Mouse (Mus musculus) cerebellum, postnatal 4 days (tissue): ENCODE data around the gene Adgrl1.

Experiments
- DNase-seq, 2 experiments: peaks; one replicate each; pipeline ENCODE4 v3.0.0; 2022; ENCODE audit warnings: low spot score in 2 of 2, mixed read lengths in 1 of 2

Gene Adgrl1

DNA sequence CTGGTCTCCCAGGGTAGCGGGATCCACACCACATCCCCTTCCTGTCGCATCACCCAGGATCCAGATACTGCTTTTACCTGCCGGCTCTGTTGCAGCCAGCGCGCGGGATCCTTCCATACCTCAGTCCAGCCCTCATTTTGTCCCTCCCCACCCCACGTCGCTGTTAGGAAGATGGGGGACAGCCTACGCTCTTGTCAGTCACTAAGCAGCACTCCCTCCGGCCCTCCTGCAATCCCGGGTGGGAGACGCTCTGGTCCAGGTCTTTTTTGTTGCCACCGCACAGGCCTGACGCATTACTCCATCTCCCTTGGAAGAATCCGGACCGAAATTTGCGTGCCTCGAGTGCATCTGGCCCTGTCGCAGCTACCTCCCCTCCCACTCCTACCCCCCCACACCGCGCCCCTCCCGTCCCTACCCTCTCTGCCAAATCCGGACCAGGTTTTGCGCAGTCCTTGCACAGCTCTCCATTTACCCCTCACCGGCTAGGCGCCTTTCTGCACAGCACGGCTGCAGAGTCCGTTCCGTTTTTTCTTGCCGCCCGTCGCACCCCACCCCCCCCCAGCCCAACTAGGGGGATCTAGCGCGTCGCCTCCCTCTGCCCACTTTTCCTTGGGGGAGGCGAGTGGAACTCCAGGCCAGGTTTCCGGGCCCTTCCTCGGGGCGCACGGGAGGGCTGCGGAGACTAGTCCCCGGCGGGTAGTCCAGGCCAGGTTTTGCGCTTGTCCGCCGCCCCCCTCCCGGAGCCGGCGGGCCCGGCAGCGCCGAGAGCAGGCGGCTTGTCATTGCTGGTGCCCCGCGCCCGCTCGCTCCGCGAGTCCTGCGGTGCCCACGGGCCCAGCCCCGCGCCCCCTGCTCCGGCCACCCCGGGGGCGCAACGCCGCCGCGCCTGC, at the start of gene Adgrl1:
Gene Adgrl1 (plus strand): TSS at position 743 of the 890 bp plus-strand sequence.
- DNase-seq, result peak; percentile 94 to 96

DNA sequence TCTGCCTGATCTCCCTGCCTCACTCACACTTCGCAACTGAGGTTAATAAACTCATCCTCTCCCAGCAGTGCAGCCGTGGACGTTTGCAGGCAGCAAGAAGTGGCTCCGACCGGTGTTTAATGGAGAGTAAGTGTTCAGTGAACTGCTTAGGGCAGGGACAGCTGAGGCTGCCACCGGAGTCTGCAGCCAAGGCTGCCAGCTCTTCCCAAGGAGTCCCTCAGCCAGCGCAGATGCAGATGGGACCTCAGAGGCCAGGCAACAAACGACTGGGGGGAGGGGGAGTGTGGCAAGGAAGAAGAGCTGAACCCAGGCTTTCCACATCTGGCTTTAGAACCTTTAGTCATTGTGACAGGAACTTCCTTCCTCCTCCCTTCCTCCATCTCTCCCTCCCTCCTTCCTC, 47.6 kb upstream of the Adgrl1 start:
- no peak for DNase-seq

DNA sequence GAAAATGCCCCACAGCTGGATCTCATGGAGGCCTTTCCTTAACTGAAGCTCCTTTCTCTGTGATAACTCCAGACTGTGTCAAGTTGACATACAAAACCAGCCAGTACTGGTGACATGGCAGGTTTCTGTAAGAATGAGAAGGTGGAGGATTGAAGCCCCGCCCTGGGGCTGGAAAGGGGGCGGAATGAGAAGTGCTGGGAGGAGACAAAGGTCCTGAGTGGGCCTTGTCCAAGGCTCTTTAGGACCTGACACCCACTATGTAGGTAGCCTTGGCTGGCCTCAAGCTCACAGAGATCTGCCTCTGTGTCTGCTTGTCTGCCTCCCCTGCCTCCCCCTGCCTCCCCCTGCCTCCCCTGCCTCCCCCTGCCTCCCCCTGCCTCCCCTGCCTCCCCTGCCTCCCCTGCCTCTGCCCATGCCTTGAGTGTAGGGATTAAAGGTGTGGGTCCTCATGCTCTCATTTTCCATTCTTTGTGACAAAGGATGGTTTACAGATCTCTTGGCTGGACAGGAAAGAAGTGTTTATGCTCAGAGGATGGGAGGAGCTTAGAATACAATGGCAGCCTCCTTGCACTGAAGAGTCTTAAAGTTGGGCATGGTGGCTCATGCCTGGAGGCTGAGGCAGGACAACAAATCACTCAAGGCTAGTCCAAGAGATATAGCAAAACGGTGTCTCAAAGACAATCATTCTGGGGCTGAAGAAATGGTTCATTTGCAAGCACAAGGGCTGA, 46.4 kb upstream of the Adgrl1 start:
- no peak for DNase-seq

DNA sequence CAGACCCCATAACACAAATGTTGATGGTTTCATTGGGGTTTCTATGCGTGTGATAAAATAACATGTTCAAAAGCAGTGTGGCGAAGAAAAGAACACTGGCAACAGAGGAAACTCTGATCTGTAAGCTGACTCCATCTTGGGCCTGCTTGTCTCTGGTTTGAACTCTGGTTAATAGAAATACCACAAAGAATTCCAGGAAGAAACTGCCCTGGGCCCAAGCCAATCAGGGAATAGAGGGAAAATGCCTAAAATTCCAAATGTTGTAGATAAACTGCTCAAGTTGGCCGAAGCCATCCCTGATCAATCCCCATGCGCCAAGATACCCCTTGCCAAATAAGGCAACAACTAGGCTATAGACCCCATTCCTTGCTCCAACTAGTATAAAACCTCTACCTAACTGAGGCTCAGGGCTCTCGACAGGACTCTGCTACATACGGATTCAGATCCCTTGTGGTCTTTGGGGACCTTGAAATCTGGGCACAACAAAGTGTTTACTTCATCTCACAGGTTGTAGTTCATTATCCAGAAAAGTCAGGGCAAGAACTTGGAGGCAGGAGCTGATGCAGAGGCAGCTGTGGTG, 43.3 kb upstream of the Adgrl1 start:
- DNase-seq, result no peak

DNA sequence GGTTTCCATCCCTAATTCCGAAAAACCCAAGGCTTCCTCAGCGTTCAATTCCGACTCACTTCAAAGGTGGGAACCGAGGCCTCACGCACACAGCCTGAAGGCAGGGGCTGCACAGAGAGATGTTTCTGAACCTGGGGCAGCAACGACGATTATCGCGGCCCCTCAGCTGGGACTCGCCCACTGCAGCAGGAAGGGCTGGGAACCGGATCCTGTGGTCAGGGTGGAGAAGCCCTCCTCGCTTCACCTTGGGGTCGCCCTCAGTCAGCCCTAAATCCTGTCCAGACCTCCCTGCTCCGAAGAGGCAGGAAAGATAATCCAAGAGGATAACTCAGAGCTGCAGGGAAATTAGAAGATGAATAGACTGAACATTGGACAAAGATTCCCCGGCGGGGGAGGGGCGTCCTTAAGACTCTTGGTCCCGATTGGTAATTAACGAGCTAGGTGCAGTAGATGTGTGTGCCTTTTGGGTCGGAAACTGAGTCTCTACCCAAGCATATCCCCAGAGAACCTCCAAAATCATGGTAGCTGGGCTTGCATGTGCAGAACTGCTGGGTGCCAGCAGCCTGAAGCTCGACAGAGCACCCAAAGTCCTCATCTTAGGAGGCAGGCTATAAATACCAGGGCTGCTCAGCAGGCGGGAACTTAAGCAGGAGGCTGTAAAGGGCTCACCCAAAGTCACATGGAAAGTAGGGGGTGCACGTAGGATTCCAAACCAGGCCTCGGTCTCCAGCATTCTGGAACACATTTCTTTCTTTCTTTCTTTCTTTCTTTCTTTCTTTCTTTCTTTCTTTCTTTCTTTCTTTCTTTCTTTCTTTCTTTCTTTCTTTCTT, 37.3 kb upstream of the Adgrl1 start:
- no peak for DNase-seq

DNA sequence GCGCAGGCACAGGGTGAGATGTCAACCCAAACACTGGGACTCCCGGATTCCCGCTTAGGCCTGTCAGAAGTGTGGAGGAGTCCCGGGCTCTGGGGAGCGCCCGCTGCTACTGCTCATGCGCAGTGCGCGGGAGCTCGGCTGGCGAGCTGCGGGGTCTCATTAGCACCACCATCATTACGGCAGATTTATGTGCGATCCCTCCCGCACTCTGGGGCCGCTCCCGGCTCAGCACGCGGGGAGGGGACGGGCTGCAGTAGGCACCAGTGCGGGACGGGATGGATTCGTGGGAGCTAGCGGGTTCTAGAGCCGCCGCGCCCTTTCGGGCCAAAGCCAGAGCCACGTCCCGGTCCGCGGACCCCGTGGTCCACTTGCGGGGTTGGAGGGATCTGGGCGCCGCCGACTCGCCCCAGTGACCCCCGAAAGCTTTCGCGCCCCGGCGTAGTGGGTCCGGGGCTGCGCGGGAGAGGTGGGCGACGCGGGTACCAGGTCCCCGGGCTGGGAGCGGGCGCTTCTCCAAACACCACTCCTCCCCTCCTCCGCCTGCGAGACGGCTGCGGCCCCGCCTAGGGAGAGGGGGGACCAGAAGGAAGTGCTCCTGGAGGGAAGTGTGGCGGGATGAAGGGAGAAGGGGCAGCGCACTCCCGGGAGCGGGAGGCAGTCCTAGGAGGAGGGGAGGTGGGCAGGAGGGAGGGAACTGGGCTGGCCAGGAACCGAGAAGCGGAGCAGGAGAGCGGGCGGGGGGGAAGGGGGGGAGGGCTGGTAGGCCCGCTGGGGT, 24.8 kb upstream of the Adgrl1 start:
- DNase-seq, result peak; percentile 40 to 69

DNA sequence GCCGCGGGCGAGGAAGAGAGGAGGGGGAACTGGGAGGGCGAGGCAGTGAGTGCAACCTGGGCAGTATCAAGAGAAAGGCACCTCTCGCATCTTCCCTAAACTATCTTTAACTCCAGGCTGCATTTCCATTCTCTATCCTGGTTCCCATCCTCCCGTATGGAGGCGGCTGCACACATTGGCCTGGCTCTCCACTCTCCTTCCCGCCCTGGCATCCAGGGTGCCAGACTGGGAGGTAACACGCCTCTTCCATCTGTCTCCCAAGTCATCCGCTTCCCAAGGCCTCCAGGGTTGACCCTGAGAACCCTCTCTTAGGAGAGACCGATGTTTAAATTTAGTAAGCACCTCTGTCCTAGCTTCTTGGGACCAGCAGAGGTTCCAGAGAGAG, 24.3 kb upstream of the Adgrl1 start:
- peak in 1 of 2 experiments; percentile 50 for DNase-seq

DNA sequence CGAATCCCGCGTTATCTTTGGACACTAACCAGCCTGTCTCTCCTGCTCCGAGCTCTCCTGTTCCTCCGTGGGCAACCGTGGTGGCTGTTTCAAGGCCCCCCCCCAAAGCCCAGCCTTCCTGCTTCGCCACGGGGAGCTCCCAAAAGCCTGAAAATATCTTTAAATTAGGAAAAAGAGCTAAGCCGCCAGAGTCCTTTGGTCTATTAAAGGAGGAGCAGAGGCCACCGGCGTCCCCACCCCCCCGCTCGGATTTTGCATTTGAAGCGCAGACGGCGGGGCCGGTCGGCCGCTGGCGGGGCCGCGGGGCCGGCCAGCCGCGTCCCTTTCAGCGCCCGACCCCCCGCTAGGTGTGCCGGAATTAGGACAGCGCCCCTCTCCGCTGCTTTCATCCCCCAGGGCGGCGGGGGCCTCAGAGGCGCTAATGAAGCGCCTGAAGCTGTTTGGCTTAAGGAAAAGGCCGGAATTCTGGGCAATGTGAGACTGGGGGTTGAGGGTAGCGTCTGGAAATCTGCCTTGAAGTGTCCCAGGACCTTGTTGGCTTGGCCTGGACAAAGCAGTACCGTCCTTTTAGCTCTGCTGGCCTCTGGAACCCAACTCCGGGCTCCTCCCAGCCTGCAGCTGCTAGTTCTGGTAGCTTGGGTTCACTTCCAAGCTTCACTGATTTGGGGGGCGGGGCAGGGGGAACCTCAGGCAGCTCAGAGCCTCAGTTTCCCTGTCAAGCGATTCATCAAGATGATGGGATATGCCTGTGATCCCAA, 23.6 kb upstream of the Adgrl1 start:
- peak in 1 of 2 experiments; percentile 42 for DNase-seq

DNA sequence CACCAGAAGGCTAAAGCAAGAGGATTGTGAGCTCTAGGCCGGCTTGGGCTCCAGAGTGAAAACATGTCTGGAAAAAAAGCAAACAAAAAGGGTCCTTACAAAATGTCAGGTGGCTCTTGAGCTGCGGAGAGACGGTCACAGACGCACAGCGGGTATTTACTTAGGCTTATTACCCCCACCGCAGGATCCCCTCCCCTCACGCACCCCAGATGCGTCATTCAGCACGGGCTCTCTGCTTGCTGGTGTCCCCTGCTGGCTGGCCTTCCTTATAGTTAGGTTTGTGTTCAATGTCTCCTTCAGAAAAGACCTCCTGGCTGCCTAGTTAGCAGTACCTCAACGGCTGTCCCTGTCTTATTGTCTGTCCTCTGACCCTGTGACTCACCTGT, 23.1 kb upstream of the Adgrl1 start:
- no peak for DNase-seq

DNA sequence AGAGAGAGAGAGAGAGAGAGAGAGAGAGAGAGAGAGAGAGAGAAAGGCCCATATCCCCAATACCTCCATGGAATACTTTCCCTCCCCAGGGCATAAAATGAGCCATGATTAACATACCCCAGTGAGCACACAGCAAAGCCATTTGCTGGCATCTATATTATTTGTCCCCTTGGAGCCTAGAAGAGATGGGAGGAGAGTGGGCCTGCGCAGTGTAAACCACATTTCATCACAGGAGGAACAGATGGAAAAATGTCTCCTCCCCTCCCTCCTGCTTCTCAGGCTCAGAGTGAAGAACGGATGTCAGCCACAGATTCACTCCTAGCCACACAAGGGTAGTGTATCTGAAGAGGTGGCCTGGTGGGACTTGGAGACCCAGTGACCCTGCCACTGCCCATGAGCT, 11.5 kb upstream of the Adgrl1 start:
- DNase-seq, result no peak

DNA sequence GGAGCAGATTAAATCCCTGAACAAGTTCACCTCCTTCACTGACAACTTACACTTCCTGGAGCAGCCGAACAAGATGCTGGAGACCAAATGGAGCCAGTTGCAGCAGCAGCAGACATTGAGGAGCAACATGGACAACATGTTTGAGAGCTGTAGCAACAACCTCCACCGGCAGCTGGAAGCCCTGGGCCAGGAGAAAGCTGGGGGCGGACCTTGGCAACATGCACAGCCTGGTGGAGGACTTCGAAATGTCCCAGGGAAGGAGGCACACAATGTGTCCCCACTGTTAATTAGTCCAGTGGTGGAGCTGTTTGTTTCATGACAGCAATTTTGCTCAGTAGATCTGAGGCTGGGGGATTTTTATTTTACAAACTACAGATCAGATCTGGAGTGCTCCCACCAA, 7.8 kb upstream of the Adgrl1 start:
- DNase-seq, result no peak

DNA sequence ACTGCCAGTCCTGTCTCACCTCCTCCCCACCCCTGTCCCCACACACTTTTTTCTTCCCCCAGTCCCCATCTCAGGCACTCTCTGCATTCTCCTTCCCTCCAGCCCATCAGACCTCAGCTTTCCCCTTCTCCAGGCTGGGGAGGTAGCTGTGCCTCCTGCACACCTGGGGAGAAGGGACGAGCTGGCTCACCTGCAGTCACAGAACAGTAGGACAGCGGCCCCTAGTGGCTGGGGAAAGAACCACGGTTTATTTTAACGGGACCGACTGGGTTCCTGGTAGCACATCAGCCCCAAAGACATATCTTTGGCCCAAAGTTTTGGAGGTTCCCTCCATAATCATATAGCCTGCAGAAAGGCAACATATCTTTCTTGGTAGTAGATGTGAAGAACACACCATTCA, 6.0 kb upstream of the Adgrl1 start:
- peak; percentile 67 to 75 for DNase-seq

DNA sequence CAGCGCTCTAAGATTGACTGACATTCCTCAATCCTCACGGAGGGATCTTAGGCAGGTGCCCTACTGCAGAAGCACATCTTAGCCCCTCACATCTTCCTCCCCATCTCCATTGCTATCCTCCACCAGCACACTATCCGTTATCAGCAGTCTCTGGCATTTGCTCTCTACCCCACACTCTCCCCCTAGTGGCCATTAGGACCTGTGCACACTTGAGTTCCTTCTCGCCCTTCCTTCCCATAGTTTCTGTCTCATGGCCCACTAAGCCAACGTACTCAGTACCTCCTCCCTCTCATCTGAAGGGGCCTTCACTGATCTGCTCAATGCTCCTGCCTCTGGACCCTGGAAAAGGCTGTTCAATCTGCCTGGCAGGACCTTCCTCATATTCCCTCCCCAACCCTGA, 4.0 kb upstream of the Adgrl1 start:
- DNase-seq, result no peak

DNA sequence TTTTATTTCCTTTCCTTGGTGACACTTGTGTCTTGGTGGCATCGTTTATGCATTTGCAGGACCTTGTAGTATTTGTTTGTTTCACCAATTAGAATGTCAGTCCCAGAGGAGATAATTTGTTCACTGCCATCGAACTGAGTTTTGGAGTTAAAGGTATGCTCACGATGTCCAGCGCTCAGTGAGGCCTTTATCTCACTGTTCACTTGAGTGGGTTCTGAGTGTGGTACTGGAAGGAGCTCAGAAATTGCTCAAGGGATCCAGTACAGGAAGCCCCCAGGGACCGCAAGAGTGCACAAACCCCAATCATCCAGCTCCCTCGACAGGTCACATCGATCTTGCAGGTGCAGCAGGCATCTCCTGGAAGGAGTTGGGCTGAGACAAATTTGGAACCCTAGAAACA, 3.4 kb upstream of the Adgrl1 start:
- DNase-seq, result no peak

DNA sequence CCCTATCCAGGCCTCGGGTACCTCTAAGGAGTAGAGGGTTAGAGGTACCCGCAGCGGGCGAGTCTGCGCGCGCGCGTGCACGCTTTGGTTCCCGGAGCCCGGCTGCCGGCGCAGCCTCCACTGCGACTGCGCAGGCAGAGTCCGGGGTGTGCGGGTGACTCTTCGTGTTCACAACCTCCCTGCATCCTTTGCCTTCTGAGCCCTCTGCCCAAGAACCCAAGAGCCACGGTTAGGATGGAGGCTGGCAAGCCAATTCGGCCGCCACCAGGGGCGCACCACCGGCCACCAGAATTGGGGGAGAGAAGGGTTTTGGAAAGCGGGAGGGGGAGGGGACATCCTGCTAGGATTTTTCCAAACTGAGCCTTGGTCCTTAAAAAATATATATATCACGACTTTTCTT, 2.7 kb upstream of the Adgrl1 start:
- DNase-seq, result peak; percentile 67 to 83

DNA sequence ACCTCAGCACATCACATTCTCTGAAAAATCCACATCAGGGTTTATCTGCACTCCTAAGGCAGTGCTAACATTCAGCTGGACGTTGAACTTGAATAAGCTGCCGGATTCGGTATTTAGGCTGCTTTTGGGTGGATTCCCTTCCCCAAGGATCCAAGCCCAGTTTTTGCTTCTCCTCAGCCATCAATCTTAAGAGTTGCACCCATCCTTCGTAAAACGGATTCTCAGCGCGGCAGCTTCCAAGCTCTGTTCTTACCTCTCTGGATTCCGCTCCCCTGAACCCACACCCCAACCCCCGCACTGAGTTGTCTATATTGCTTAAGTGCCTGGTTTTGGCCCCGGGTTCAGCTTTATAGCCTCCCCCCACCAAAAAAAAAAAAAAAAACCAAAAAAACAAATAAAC, 1.4 kb upstream of the Adgrl1 start:
- DNase-seq, result peak in 1 of 2 experiments; percentile 33

DNA sequence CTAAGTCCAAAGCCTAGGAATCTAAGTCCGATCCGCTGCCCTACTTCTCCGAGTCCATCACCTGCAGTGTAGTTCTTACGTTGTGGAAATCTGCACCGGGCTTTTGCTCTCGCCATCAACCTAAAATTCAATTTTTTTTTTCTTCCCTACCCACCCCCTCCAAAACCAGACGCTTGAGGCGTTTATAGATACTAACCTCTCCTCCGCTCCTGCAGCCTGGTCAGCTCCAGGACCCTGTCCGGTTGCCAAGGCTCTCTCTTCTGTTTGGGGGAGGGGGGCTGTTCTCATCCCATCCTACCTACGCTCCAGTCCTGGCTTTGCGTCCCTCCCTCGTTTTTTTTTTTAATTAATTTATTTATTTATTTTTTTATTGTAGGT, 931 bp upstream of the Adgrl1 start:
- DNase-seq, result peak in 1 of 2 experiments; percentile 77

DNA sequence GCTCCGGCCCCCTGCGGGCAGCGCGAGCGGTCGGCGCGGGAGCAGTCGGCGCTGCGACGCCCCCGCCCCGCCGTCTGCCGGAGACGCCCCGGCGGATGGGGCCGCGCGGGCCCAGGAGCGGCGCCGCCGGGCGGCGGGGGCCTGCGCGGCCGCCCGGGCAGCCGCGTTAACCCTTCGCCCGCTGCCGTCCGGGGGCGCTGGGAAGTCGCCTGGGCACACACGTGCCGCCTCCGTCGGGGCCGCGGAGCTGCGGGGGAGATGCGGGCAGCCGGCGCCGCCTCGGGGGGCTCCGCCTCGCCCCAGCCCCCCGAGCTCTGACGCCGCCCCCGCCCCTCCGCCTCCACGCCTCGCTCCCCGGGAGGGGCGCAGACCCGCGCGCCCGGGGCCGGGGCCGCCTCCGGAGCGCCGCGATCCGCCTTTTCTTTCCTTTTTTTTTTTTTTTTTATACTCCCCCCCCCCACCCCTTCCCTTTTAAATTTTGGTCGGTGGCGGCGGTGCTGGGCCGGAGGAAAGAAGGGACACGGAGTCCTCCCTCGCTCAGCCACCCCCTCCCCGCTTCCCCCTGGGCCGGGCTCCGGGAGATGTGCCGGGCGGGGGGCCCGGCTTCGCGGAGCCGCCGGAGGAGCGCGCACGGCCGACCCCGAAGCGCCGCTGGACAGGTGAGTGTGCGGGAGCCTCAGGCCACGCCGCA, 506 bp downstream of the Adgrl1 start:
- peak in 1 of 2 experiments; percentile 35 for DNase-seq

DNA sequence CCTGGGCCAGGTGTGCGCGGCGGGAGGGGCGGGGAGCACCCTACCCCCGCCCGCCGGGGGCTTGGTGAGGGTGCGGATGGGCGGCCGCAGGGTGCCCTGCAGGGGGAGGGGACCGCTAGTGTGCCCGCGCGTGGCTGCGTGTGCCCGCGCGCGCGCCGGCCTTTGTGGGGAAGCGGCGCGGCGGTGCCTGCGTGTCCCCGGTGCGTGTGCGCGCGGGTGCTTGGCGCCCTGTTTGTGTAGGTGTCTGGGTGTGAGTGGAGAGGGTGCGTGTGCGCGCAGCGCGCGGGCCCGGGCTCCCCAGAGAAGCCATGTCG, 1.0 kb downstream of the Adgrl1 start:
- peak in 1 of 2 experiments; percentile 40 for DNase-seq
